Mouse (Mus musculus) erythroid progenitor cell, adult 5-6 weeks (primary cell): ENCODE results near the gene Stard3nl. TPM values are rescaled to one million over a fixed set of nuclear protein-coding genes. Genes with fewer than 3 reads are reported as not detected.

ENCODE experiments used
- ATAC-seq: replicated peaks from 2 replicates; pipeline ENCODE4 v1.8.0; 2016; ENCODE audit warnings: moderate number of reproducible peaks, mild to moderate bottlenecking, moderate TSS enrichment, inconsistent platforms; ENCODE audit not compliant: poor library complexity, low FRiP score, severe bottlenecking
- total RNA-seq, 2 experiments: library from RNA; stranded (forward) in 1 of 2; stranded (reverse) in 1 of 2; fragments of 150-400 nt in 1 of 2; fragments of 186-747, 209-891 nt in 1 of 2; gene quantifications; 2 replicates each; pipeline versions ENCODE4 v1.2.3 to v1.2.4; 2015 to 2017; ENCODE audit warnings: low replicate concordance in 2 of 2

Gene Stard3nl
- total RNA-seq (2015; ENCODE audit: low replicate concordance) (12.6 and 56.6 TPM in 2 replicates), total RNA-seq (2017; ENCODE audit: low replicate concordance) (5.7 and 6.5 TPM in 2 replicates)

DNA sequence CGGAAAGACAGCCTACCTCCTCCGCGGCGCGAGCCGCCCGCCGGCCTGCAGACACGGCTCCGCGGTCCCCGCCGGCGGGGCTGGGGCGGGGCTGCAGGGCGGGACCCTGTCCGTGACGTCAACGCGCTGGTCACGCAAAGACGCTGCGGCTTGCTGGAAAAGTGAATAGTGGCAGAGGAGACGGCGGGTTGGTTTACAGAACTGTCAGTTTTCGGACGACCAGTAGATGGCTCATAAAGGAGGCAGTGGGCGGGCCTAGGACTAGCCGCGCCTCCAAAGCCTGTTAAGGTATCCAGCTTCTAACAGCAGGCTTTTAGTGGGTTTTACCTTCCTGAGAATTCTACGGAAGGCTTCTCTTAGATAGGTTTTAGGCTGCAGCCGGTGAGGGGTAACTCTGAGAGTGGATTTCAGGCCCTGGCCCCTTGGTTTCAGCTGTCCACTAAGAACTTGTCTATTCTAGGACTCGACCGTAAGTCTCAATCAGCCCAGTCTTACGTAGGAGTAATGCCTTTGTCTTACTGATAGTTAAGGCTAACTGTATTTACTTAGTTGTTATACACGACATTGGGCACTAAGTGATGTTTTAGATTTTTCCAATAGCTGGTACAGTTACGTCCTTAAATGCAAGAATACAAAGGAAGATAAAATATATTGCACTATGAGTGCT lies at the start of gene Stard3nl:
Gene Stard3nl, minus strand, starts transcription at position 108 of the 667 bp plus-strand sequence.
- ATAC-seq = peak; percentile 99

- ATAC-seq = no peak
Observed at GRCm38 (mm10) chr13:19438040-19438439, 42.4 kb upstream of the Stard3nl start.

DNA sequence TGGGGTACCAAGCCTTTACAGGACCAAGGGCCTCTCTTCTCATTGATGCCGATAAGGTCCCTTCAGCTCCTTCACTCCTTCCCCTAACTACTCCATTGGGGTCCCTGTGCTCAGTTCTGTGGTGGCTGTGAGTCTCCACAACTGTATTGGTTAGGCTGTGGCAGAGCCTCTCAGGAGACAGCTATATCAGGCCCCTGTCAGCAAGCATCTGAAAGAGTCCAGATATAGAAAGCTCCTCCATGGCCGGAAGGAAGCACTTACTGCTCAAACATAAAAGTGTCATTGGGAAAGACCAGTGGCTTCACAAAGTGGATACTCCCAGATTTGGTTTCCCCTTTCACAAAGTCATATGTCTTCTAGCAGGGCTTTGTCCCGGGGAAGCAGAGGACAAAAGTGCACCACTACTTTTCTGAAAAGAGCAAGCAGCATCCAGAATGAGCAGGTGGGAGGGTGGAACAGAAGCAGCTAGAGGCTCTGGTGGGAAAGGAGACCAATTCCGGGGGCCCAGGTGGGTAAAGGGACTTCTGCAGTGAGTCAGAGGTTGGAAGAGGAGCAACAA lies 34.3 kb upstream of the Stard3nl start:
- ATAC-seq = no peak

DNA sequence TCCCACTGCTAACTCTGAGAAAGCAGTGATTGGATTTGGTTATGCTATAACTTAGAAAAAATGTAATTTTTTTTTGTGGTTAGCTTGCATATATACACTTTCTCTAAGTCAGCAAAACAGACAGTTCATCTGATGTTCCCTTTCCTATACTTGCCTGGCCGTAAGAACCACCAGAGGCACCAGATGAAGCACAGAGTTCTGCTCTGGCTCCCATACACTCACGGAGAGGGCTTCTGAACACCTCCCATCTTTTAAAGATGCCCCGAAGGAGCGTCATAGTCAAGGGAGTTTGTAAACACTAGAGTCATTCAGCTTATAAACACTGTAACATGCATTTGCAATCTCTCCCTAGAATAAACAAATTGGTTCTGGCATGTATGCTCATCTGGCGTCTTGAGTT lies 32.5 kb upstream of the Stard3nl start:
- no peak for ATAC-seq

DNA sequence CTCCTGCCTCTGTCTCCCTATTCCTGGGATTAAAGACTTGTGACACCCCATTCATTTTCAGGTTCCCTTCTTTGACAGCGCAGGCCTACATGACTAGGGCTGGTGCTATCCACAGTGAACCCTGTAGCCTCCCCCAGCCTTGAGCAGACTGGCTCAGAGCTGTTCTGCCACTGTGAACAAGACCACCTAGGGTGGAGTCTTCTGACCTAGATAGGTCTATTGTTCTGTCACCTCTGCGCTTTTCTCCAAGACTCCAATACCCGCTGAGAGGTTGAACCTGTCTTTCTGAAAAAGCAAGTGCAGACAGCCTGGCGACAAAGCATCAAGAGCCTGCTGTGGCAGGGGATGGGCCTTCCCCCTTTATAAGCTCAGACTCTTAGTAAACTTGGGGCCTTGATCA lies 29.0 kb upstream of the Stard3nl start:
- ATAC-seq = no peak

DNA sequence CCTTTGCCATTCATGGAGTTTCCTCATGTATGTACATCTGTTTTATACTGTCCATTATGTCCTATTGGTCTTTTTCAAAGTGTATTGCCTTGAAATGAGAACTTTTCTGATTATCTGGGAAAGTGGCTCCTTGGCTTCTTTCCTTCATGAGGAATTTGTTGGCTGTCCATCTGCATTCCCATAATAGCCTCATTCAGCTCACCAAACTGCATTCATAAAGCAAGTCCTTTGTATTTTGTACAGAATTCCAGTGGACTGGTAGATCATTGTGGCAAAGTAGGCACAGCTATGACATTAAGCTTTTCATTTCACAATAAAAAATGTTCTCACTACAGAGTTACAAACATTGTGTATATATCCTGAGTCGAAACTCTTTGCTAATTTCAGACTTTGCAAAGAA lies 26.9 kb upstream of the Stard3nl start:
- no peak for ATAC-seq

GRCm38 (mm10) chr13:19417885-19418521 lies 22.4 kb upstream of the Stard3nl start:
- ATAC-seq = no peak

GRCm38 (mm10) chr13:19415894-19416531 lies 20.4 kb upstream of the Stard3nl start:
- ATAC-seq = no peak

DNA sequence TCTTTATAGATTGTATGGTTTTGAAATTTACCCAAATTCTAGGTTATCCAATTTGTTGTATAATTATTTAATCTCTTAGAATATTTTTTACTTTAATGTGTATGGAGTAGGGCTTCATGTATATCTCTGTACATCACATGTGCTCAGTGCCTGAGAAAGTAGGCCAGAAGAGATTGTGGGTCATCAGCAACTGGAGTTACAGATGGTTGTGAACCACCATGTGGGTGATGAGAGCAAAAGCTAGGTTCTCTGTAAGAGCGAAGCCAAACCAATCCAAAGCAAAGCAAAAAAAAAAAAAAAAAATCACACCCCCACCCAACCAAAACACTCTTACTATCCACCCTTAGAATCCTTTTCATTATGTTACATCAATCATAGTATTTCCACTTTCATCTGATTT lies 19.7 kb upstream of the Stard3nl start:
- no peak for ATAC-seq

- no peak for ATAC-seq
Observed at GRCm38 (mm10) chr13:19412334-19412939, 16.8 kb upstream of the Stard3nl start.

- no peak for ATAC-seq
Observed at GRCm38 (mm10) chr13:19411886-19412285, 16.3 kb upstream of the Stard3nl start.

DNA sequence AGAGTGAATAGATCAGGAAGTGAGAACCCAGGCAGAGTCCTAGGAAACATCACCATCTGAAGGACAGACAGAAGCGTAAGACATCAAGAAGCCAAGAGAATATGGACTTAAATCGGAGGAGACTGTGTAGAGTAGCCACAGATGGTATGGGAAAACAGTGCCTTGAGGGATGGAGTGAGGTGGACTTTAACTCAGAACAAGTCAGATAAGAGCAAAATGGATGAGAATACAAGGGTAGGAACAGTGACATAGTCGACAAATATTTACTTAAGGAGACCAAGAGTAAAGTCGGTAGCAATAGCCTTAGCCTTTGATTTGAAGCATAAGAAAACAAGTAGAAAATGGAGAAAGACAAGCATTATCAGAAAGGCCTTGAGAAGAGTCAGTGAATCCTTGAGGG lies 15.1 kb upstream of the Stard3nl start:
- ATAC-seq = no peak

DNA sequence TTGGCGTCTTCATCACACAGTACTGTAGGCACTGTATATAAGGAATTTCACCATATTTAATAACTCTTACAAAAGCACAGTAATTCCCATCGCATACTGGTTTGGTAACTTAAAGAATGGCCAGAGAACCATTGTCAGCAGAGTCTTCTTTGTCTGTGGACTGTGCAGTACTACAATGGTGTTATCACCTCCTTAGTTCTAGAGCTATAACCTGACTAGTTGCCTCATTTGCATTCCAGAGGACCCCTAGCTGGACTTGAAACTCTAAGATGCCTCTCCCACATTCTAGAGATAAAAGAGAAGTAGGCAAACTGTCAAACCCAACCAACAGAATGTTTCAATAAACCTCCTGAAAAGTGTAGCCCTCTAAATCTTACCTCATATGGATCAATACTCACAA lies 12.4 kb upstream of the Stard3nl start:
- no peak for ATAC-seq

DNA sequence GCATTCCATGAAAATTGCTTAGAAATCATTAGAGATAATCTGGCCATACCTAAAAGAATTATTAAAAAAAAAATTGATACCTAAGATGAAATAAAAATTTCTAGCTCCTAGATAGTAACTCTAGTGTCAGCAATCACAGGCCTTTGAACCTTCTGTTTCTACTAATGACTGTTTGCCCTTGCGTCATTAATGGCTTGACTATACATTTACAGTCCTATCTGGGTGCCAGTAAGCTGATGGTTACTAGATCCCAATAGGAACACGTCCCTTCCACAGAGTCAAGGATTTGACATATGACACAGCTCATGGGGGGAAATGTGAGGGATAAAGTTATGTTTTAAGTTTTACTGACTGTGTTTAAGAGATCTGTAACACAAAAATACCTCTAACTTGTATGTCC lies 9.0 kb upstream of the Stard3nl start:
- no peak for ATAC-seq

DNA sequence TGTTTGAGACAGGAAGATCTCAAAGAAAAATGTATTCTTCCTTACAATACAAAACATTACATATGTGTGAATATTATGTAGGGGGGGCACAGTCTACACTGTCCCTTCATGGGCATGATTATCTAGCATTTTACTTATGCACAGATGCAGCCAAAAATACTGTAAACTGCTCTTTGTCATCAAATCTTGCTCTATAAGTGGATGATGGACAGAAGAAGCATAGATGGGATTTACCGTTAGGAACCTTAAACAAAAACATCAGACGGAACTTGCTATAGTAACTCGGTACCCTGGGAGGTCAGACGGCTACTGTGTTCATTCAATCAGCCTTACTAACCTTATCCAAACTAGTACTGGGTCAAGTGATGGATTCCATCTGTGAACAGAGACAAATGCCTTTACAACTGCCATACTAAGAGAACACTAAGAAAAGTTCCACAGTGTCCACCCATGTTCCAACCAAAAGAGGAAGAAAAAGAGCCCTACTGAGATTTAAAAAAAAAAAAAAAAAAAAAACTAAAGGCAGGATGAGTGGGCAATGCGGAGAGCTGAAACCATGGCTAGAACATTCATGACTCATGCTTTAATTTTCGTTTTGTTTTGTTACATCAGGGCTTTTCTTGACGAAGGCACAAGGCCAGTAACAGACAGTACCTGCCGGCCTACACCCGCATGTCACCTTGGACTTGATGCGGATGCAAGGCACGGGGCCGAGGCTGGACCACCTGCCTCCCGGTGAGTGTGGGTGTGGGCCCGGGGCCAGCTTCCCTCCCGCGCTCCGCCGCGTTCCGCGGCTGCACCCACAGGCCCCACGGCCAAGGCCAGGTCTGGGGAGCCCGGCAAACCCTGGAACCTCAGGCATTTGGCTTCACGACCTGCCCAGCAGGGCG lies 552 bp downstream of the Stard3nl start:
- ATAC-seq = no peak; the same call in 1 of the 2 replicates

DNA sequence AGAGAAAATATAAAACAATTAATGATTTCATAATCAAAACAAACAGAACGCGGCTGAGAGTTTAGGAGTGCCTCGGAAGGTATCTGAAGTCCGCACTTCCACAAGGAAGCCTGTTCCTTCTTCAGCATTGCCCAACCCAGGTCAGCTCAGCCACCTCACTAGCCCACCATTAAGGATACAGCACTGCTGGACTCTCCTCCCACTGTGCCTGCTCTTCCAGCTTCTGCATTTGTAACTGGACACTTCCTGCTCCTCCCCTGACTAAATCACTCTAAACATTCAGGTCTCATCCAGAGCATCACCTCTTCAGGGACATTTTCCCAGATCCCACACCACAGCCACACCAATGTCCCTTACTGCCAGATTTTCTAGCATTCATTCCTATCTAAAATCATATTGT lies 1.4 kb downstream of the Stard3nl start:
- ATAC-seq = no peak

DNA sequence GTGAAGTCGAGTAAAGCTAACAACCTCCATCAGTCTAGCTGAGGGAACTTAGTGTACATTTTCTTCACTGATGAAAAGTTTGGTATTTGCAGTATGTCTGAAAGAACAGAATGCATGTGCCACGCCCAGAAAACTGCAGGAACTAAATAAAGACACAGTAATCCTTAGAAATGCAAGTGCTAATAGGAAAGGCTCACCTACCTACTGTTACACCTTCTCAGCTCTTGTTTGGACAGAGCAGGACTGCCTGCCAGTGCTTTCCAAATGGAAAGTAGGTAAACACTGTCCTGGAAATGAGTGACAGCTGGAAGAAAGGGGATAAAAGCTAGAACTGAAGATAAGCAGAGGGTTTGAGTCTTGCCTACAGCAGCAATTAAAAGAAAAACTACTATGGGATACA lies 1.9 kb downstream of the Stard3nl start:
- no peak for ATAC-seq

DNA sequence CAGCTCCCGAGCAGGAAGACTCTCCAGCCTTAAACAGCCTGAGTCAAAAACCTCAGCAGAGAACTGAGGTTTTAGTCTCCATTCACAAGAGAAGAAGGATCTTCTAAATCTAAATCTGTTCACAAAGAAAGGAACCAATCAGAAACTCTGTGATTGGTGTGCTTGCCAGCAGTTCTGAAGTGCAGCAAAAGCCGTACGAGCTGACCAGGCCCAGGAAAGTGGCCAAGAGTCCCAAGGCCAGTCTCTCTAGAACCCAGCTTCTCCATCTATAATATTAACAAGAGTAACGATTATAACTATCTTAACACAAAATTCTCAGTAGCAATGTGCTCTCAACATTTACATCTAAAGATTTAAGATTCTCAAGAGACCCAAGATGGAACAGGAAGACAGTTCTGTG lies 4.0 kb downstream of the Stard3nl start:
- ATAC-seq = no peak

DNA sequence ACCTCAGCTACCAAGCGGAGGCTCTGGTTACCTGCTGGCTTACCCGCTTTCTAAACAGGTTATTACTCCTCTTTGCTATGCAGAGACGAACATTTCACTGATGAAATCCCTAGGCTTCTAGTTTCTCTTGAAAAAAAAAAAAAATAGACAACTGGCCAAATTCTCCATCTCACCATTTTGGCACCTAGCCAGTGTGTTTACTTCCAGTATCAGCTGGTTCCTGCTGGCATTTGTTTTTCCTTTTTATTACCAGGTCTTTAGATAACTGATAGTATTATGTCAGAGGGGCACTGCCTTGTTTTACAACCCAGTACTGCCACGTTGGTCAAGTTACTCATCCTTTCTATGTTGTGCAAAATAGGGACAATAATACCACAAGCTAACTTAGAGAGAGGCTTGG lies 5.3 kb downstream of the Stard3nl start:
- no peak for ATAC-seq
